Mouse (Mus musculus) small intestine, adult 2 months (tissue): ENCODE measurements around the gene Eepd1. TPM values are rescaled to one million over a fixed set of nuclear protein-coding genes. Genes with fewer than 3 reads are reported as not detected.
A peak's percentile ranks its signal among the peaks of the same experiment; 100 is the strongest.

ENCODE experiments used
- H3K27ac ChIP-seq: fragments of 200-500 bp; 2 replicates; pipeline ENCODE4 v1.5.1; 2012; ENCODE audit warnings: low read depth, low read length, control low read depth, inconsistent platforms; ENCODE audit not compliant: insufficient read depth
- H3K27me3 ChIP-seq: fragments of 200-500 bp; 2 replicates; pipeline ENCODE4 v1.6.1; 2012; ENCODE audit warnings: mild to moderate bottlenecking, moderate library complexity, low read length, inconsistent platforms; ENCODE audit not compliant: control insufficient read depth, insufficient read depth
- H3K36me3 ChIP-seq: fragments of 200-500 bp; 2 replicates; pipeline ENCODE4 v1.6.1; 2012; ENCODE audit warnings: mild to moderate bottlenecking, low read length, control low read depth, inconsistent platforms; ENCODE audit not compliant: control insufficient read depth, insufficient read depth
- H3K4me1 ChIP-seq: fragments of 200-500 bp; 2 replicates; pipeline ENCODE4 v1.6.1; 2012; ENCODE audit warnings: low read length, inconsistent platforms, mixed read lengths; ENCODE audit not compliant: control insufficient read depth, insufficient read depth, insufficient read length
- H3K4me3 ChIP-seq: fragments of 200-500 bp; 2 replicates; pipeline ENCODE4 v1.5.1; 2012; ENCODE audit warnings: low read depth, mild to moderate bottlenecking, control low read depth, inconsistent platforms, low read length, moderate library complexity
- CTCF ChIP-seq: fragments of 200-500 bp; IDR thresholded peaks from 2 replicates; pipeline ENCODE4 v1.5.1; 2012; ENCODE audit warnings: low read depth, mild to moderate bottlenecking, control low read depth, inconsistent platforms, low read length, moderate library complexity, mixed read lengths; ENCODE audit not compliant: insufficient replicate concordance, insufficient read length; ENCODE audit errors: extremely low read depth
- POLR2A ChIP-seq: fragments of 200-500 bp; IDR thresholded peaks from 2 replicates; pipeline ENCODE4 v1.6.1; 2012; ENCODE audit warnings: low read depth, mild to moderate bottlenecking, control low read depth, inconsistent platforms, low read length, moderate library complexity
- WGBS: fragments of 180-500 bp; shearing (Covaris S2); methylation state at CpG from one replicate; pipeline ENCODE4 v1.1.7; 2018; 5-methylcytosine and 5-hydroxymethylcytosine counted together
- polyA plus RNA-seq: library from polyadenylated mRNA; depleted of rRNA; stranded (reverse); fragments of >200 nt; gene quantifications from 2 replicates; pipeline ENCODE4 v1.2.3, GENCODE M21; 2012

Gene Eepd1
- polyA plus RNA-seq, 1 experiment: 22.7 TPM

- WGBS: 87% methylated on average over 7 of the region's 7 CpGs
- Histone ChIP-seq H3K4me3 (no peak overlapping the region), H3K27me3 (no peaks in the 10 kb centered on the region), H3K27ac (peak overlapping the region; percentile 85; the same call in 1 of the 2 replicates), H3K36me3 (peaks cover 3% of the 10 kb centered on the region), H3K4me1 (peaks cover 22% of the 10 kb centered on the region; the same call in 1 of the 2 replicates)
- TF ChIP-seq POLR2A (no peak), CTCF (no peak)
These were observed 8.0 kb downstream of the Eepd1 start for GRCm38 (mm10) chr9:25489221-25489960.

- Histone ChIP-seq H3K4me1 (peaks cover 18% of the 10 kb centered on the region; the same call in 1 of the 2 replicates), H3K4me3 (no peak overlapping the region), H3K36me3 (peaks cover 3% of the 10 kb centered on the region), H3K27ac (no peak overlapping the region), H3K27me3 (no peaks in the 10 kb centered on the region)
- TF ChIP-seq POLR2A (no peak), CTCF (no peak)
- WGBS: 89% methylated on average over 13 of the region's 13 CpGs
These were observed 9.2 kb downstream of the Eepd1 start for GRCm38 (mm10) chr9:25490278-25491145.

- whole genome bisulfite sequencing: 42% methylated on average over 5 of the region's 5 CpGs
- no peak for TF ChIP-seq CTCF
- no peak for TF ChIP-seq POLR2A
- H3K27ac ChIP-seq: no peak overlapping the region
- no peak overlapping the region for H3K4me3 ChIP-seq
- H3K4me1 ChIP-seq: peaks cover 13% of the 10 kb centered on the region; the same call in 1 of the 2 replicates
- no peaks in the 10 kb centered on the region for H3K27me3 ChIP-seq
- peaks cover 11% of the 10 kb centered on the region for H3K36me3 ChIP-seq
These were observed 12.6 kb downstream of the Eepd1 start for GRCm38 (mm10) chr9:25493918-25494317.

GRCm38 (mm10) chr9:25495601-25496000 lies 14.3 kb downstream of the Eepd1 start:
- TF ChIP-seq CTCF: no peak
- TF ChIP-seq POLR2A: no peak
- WGBS: 93% methylated on average over 10 of the region's 10 CpGs
- no peaks in the 10 kb centered on the region for H3K27me3 ChIP-seq
- peaks cover 11% of the 10 kb centered on the region for H3K4me1 ChIP-seq
- H3K27ac ChIP-seq: no peak overlapping the region
- H3K4me3 ChIP-seq: no peak overlapping the region
- peaks cover 13% of the 10 kb centered on the region for H3K36me3 ChIP-seq

- no peaks in the 10 kb centered on the region for H3K27me3 ChIP-seq
- H3K4me1 ChIP-seq: peaks cover 9% of the 10 kb centered on the region
- WGBS: 93% methylated on average over 4 of the region's 4 CpGs
- TF ChIP-seq POLR2A: no peak
- TF ChIP-seq CTCF: no peak
- H3K36me3 ChIP-seq: peaks cover 13% of the 10 kb centered on the region
- no peak overlapping the region for H3K27ac ChIP-seq
- no peak overlapping the region for H3K4me3 ChIP-seq
These were observed 14.8 kb downstream of the Eepd1 start for GRCm38 (mm10) chr9:25496196-25496595.

GRCm38 (mm10) chr9:25496703-25497102 lies 15.4 kb downstream of the Eepd1 start:
- Histone ChIP-seq H3K4me1 (peaks cover 8% of the 10 kb centered on the region), H3K27me3 (no peaks in the 10 kb centered on the region), H3K4me3 (no peak overlapping the region), H3K27ac (no peak overlapping the region), H3K36me3 (peaks cover 13% of the 10 kb centered on the region)
- WGBS: 96% methylated on average over 2 of the region's 2 CpGs
- no peak for TF ChIP-seq POLR2A
- no peak for TF ChIP-seq CTCF

- Histone ChIP-seq H3K27me3 (no peaks in the 10 kb centered on the region), H3K27ac (no peak overlapping the region), H3K4me3 (no peak overlapping the region), H3K4me1 (peaks cover 6% of the 10 kb centered on the region), H3K36me3 (peaks cover 13% of the 10 kb centered on the region)
- no peak for TF ChIP-seq POLR2A
- TF ChIP-seq CTCF: no peak
- 23% methylated on average over 4 of the region's 4 CpGs for WGBS
These were observed 17.4 kb downstream of the Eepd1 start for GRCm38 (mm10) chr9:25498770-25499169.
